Mouse (Mus musculus) stomach, postnatal 0 days (tissue): ENCODE results near the gene Zfp978. TPM values are rescaled to one million over a fixed set of nuclear protein-coding genes. Genes with fewer than 3 reads are reported as not detected.
"Not testable (repeated sequence)": the region's sequence is repeated elsewhere in the genome, so short reads cannot be mapped to it uniquely, and the experiment has no call there.

Source experiments
- ATAC-seq: fragments of 200-750 bp; cut with Nextera tagmentation; 2 replicates; pipeline ENCODE4 v1.8.0; 2017; ENCODE audit not compliant: low FRiP score, low TSS enrichment
- DNase-seq: peaks from one replicate; pipeline ENCODE4 v3.0.0-alpha.2; 2016; ENCODE audit warnings: low spot score
- H3K27ac ChIP-seq: fragments of 300-500 bp; sonication (generic); replicated peaks from 2 replicates; pipeline ENCODE4 v1.5.1; 2014; ENCODE audit warnings: mild to moderate bottlenecking, control low read depth
- H3K27me3 ChIP-seq: fragments of 300-500 bp; sonication (generic); 2 replicates; pipeline ENCODE4 v1.6.1; 2014; ENCODE audit warnings: low read length; ENCODE audit not compliant: control insufficient read depth, insufficient read depth
- H3K36me3 ChIP-seq: fragments of 300-500 bp; sonication (generic); 2 replicates; pipeline ENCODE4 v1.6.1; 2014; ENCODE audit warnings: low read length, mixed read lengths; ENCODE audit not compliant: control insufficient read depth, insufficient read depth
- H3K4me1 ChIP-seq: fragments of 300-500 bp; sonication (generic); replicated peaks from 2 replicates; pipeline ENCODE4 v1.6.1; 2014; ENCODE audit warnings: antibody characterized with exemption; ENCODE audit not compliant: control insufficient read depth, insufficient read depth
- H3K4me2 ChIP-seq: fragments of 300-500 bp; sonication (generic); replicated peaks from 2 replicates; pipeline ENCODE4 v1.6.1; 2014; ENCODE audit warnings: low read depth, mild to moderate bottlenecking, control low read depth, moderate library complexity
- H3K4me3 ChIP-seq: fragments of 300-500 bp; sonication (generic); 2 replicates; pipeline ENCODE4 v1.5.1; 2014; ENCODE audit warnings: low read depth, low read length, control low read depth
- H3K9ac ChIP-seq: fragments of 300-500 bp; sonication (generic); 2 replicates; pipeline ENCODE4 v1.6.1; 2014; ENCODE audit warnings: mild to moderate bottlenecking, low read length, control low read depth, mixed read lengths
- H3K9me3 ChIP-seq: fragments of 300-500 bp; sonication (generic); 2 replicates; pipeline ENCODE4 v1.6.1; 2016; ENCODE audit warnings: low read length; ENCODE audit not compliant: control insufficient read depth
- CTCF ChIP-seq: IDR thresholded peaks from 2 replicates; pipeline ENCODE4 v1.5.1; 2016; ENCODE audit warnings: antibody characterized with exemption, low read depth, mild to moderate bottlenecking, moderate library complexity
- EP300 ChIP-seq: optimal IDR thresholded peaks from 2 replicates; pipeline ENCODE3; 2016; ENCODE audit warnings: antibody characterized with exemption
- WGBS: fragments of 180-500 bp; shearing (Covaris S2); extraction: QIAGEN DNeasy Blood & Tissue Kit; methylation state at CpG from one replicate; pipeline ENCODE4 v1.1.7; 2014; 5-methylcytosine and 5-hydroxymethylcytosine counted together
- polyA plus RNA-seq: library from polyadenylated mRNA; unstranded; fragments of >200 nt; fragmentation: Nextera tagmentation; extraction: Ambion mirVana; gene quantifications from 2 replicates; pipeline ENCODE4 v1.2.1, GENCODE M21; 2015

Gene Zfp978
- polyA plus RNA-seq, 1 experiment from 2014 or later: not detected

DNA sequence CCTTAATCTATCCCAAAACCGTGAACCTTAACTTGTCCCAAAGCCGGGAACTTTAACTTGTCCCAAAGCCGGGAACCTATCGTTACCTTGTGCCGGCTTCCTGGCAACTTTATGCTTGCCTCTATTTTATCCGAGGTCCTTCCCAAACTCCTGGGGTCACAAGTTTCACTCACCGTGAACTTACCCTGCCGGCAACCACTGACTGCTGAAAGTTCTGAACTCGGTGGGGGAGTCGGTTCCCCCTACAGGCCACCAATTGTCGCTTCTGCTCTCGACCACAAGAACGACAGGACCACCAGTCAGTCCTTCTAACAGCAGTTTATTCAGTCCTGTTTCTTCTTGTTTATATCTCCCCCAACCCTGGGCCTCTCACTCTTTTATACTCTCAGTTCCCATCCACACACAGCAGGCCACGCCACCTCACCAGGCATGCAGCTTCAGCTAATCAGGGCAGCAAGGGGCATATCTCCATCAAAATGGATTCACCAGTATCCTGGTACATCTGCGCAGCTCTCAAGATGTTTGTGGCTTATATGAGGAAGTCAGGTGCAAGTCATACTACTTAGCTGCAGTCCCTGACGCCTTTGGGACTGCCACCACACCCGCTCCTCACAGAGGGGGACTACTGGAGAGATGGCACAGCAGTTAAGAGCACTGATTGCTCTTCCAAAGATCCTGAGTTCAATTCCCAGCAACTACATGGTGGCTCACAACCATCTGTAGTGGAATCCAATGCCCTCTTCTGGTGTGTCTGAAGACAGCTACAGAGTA, 40.8 kb downstream of the Zfp978 start:
- ATAC-seq: 0 out of 2 replicates have a peak, but pooled peaks have one; percentile 18
- not testable (repeated sequence) for H3K4me2 ChIP-seq

GRCm38 (mm10) chr4:147402507-147402890, 41.4 kb downstream of the Zfp978 start:
- not testable (repeated sequence) for DNase-seq, H3K36me3 ChIP-seq, H3K4me3 ChIP-seq, H3K9ac ChIP-seq, H3K4me1 ChIP-seq, ATAC-seq, H3K27ac ChIP-seq, H3K27me3 ChIP-seq, H3K4me2 ChIP-seq
- WGBS: 16% methylated on average over 1 of the region's 1 CpGs
- H3K9me3 ChIP-seq: peaks cover 11% of the 10 kb centered on the region

More for the DNA sequence above, 40.8 kb downstream of the Zfp978 start:
- not testable (repeated sequence) for DNase-seq, H3K4me3 ChIP-seq, H3K36me3 ChIP-seq, H3K27me3 ChIP-seq, H3K9ac ChIP-seq, H3K4me1 ChIP-seq, H3K27ac ChIP-seq
- peaks cover 13% of the 10 kb centered on the region for H3K9me3 ChIP-seq
- WGBS: 80% methylated on average over 17 of the region's 17 CpGs

GRCm38 (mm10) chr4:147403509-147403908, 42.4 kb downstream of the Zfp978 start:
- not testable (repeated sequence) for H3K4me3 ChIP-seq, DNase-seq, H3K27ac ChIP-seq, H3K4me2 ChIP-seq, H3K36me3 ChIP-seq, H3K9ac ChIP-seq, H3K27me3 ChIP-seq, H3K4me1 ChIP-seq
- H3K9me3 ChIP-seq: peaks cover 11% of the 10 kb centered on the region
- WGBS: 87% methylated on average over 6 of the region's 6 CpGs
- ATAC-seq: peak; percentile 31; the same call in 1 of the 2 replicates

- not testable (repeated sequence) for H3K4me2 ChIP-seq, H3K9ac ChIP-seq, H3K4me3 ChIP-seq, H3K36me3 ChIP-seq, DNase-seq, H3K27me3 ChIP-seq, H3K27ac ChIP-seq, H3K4me1 ChIP-seq
- 75% methylated on average over 5 of the region's 6 CpGs for WGBS
- peaks cover 11% of the 10 kb centered on the region for H3K9me3 ChIP-seq
- peak; percentile 43 for ATAC-seq
Observed at GRCm38 (mm10) chr4:147403931-147404913, 43.1 kb downstream of the Zfp978 start.

GRCm38 (mm10) chr4:147406735-147407462, 45.8 kb downstream of the Zfp978 start:
- Histone ChIP-seq H3K27me3 (no peaks in the 10 kb centered on the region), H3K9me3 (peaks cover 6% of the 10 kb centered on the region; the same call in 1 of the 2 replicates), H3K27ac (no peak overlapping the region), H3K4me1 (no peaks in the 10 kb centered on the region), H3K4me2 (peak overlapping the region; percentile 61), H3K36me3 (no peaks in the 10 kb centered on the region), H3K9ac (peak overlapping the region; percentile 53), H3K4me3 (peak overlapping the region; percentile 42)
- ATAC-seq (peak; percentile 82), DNase-seq (peak; percentile 55)
- peak; percentile 47 for TF ChIP-seq CTCF
- no peak for TF ChIP-seq EP300
- 2% methylated on average over 36 of the region's 75 CpGs for WGBS
